Mouse (Mus musculus) kidney, adult 2 months (tissue): ENCODE measurements around the gene Tspan31.

Experiments
- CTCF ChIP-seq: fragments of 200-500 bp; conservative IDR thresholded peaks from 2 replicates; pipeline ENCODE4 v1.5.1; 2011; ENCODE audit warnings: low read depth, mild to moderate bottlenecking, control low read depth, low read length, moderate library complexity, mixed read lengths; ENCODE audit not compliant: insufficient read depth, insufficient read length
- POLR2A ChIP-seq: fragments of 200-500 bp; IDR thresholded peaks from one replicate; pipeline ENCODE4 v1.6.1; 2011; ENCODE audit warnings: low read depth, low read length, control low read depth

- TF ChIP-seq POLR2A (no peak), CTCF (no peak)
Measured at GRCm38 (mm10) chr10:127071203-127071602, 1.1 kb upstream of the Tspan31 start.
